Mouse (Mus musculus): ENCODE results near the gene Arfgef2.

Gene Arfgef2

GRCm38 (mm10) chr2:166805250-166806172, at the start of gene Arfgef2:
Gene Arfgef2 (plus strand): TSS chr2:166805588.
- peak; percentile 96 for DNase-seq (ENCODE audit: low read depth, low spot score)

GRCm38 (mm10) chr2:166757969-166758368, 47.4 kb upstream of the Arfgef2 start:
- no peak for DNase-seq (ENCODE audit: low read depth, low spot score)

GRCm38 (mm10) chr2:166764051-166764450, 41.3 kb upstream of the Arfgef2 start:
- DNase-seq (ENCODE audit: low read depth, low spot score): no peak

GRCm38 (mm10) chr2:166767591-166767990, 37.8 kb upstream of the Arfgef2 start:
- no peak for DNase-seq (ENCODE audit: low read depth, low spot score)

- no peak for DNase-seq (ENCODE audit: low read depth, low spot score)
These were observed 34.0 kb upstream of the Arfgef2 start for GRCm38 (mm10) chr2:166771396-166771795.

GRCm38 (mm10) chr2:166773587-166773986, 31.8 kb upstream of the Arfgef2 start:
- no peak for DNase-seq (ENCODE audit: low read depth, low spot score)

GRCm38 (mm10) chr2:166774275-166774674, 31.1 kb upstream of the Arfgef2 start:
- no peak for DNase-seq (ENCODE audit: low read depth, low spot score)

- peak; percentile 46 for DNase-seq (ENCODE audit: low read depth, low spot score)
These were observed 30.0 kb upstream of the Arfgef2 start for GRCm38 (mm10) chr2:166775357-166775893.

GRCm38 (mm10) chr2:166776272-166776671, 29.1 kb upstream of the Arfgef2 start:
- DNase-seq (ENCODE audit: low read depth, low spot score): peak; percentile 76

GRCm38 (mm10) chr2:166779956-166780355, 25.4 kb upstream of the Arfgef2 start:
- DNase-seq (ENCODE audit: low read depth, low spot score): no peak

GRCm38 (mm10) chr2:166780980-166781578, 24.3 kb upstream of the Arfgef2 start:
- DNase-seq (ENCODE audit: low read depth, low spot score): peak; percentile 89

- peak; percentile 46 for DNase-seq (ENCODE audit: low read depth, low spot score)
These were observed 21.0 kb upstream of the Arfgef2 start for GRCm38 (mm10) chr2:166784376-166784775.

GRCm38 (mm10) chr2:166786353-166787004, 18.9 kb upstream of the Arfgef2 start:
- peak; percentile 94 for DNase-seq (ENCODE audit: low read depth, low spot score)

- peak; percentile 71 for DNase-seq (ENCODE audit: low read depth, low spot score)
These were observed 13.7 kb upstream of the Arfgef2 start for GRCm38 (mm10) chr2:166791738-166792137.

GRCm38 (mm10) chr2:166792355-166792754, 13.0 kb upstream of the Arfgef2 start, which contains the start of gene Trp53rkb:
Gene Trp53rkb (plus strand): TSS chr2:166792531.
- DNase-seq (ENCODE audit: low read depth, low spot score): no peak

GRCm38 (mm10) chr2:166793542-166794214, 11.7 kb upstream of the Arfgef2 start:
- DNase-seq (ENCODE audit: low read depth, low spot score): peak; percentile 82

GRCm38 (mm10) chr2:166799615-166800472, 5.5 kb upstream of the Arfgef2 start:
- DNase-seq (ENCODE audit: low read depth, low spot score): no peak

- no peak for DNase-seq (ENCODE audit: low read depth, low spot score)
These were observed 4.9 kb upstream of the Arfgef2 start for GRCm38 (mm10) chr2:166800473-166800857.

- DNase-seq (ENCODE audit: low read depth, low spot score): no peak
These were observed 4.0 kb upstream of the Arfgef2 start for GRCm38 (mm10) chr2:166801436-166801835.

GRCm38 (mm10) chr2:166803298-166803697, 2.1 kb upstream of the Arfgef2 start:
- no peak for DNase-seq (ENCODE audit: low read depth, low spot score)

All from CD4-positive, CD25-positive, alpha-beta regulatory T cell, adult 2 months (primary cell).